Mouse (Mus musculus): ENCODE data around the gene Dusp2.

- TF ChIP-seq CHD2 (IDR thresholded peaks at IDR 0.05; ENCODE audit: low read depth, low read length) (no peak), ZC3H11A (IDR thresholded peaks at IDR 0.05; ENCODE audit: borderline replicate concordance, low read depth, low read length) (no peak), ZNF384 (IDR thresholded peaks at IDR 0.05; ENCODE audit: low read depth, low read length) (no peak)
Observed at GRCm38 (mm10) chr2:127318136-127318535, 17.8 kb upstream of the Dusp2 start.
